Mouse (Mus musculus): ENCODE measurements around the gene Sept5. TPM values are rescaled to one million over a fixed set of nuclear protein-coding genes. Genes with fewer than 3 reads are reported as not detected.

The Sept5 gene
- polyA plus RNA-seq, 1 experiment from 2014 or later = 22.9 TPM

DNA sequence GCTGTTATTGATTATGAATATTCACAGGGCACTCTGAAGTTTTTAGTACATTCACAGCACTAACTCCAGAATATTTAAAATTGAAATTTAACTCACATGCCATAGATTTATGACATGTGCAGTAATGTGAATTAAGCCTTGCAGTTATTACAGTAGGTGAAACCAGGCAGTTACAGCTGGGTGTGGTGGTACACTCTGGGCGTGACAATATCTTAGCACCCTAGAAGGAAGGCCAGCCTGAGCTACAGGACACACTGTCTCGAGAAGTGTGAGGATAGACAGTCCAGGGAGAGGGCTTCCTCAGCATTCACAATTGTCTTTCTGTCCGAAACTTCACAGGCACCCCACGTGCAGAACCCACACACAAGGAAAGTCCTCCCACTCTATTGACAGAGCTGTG, 14.7 kb upstream of the Sept5 start:
- Histone ChIP-seq H3K4me1 (no peaks in the 10 kb centered on the region), H3K27ac (no peak overlapping the region), H3K9me3 (no peaks in the 10 kb centered on the region), H3K27me3 (replicated peaks) (no peaks in the 10 kb centered on the region), H3K4me3 (replicated peaks) (no peak overlapping the region), H3K4me2 (no peak overlapping the region), H3K9ac (no peak overlapping the region), H3K36me3 (no peaks in the 10 kb centered on the region)
- 74% methylated on average over 4 of the region's 4 CpGs for WGBS
- ATAC-seq (ENCODE audit: insufficient read depth, low FRiP score, low read depth) = no peak

DNA sequence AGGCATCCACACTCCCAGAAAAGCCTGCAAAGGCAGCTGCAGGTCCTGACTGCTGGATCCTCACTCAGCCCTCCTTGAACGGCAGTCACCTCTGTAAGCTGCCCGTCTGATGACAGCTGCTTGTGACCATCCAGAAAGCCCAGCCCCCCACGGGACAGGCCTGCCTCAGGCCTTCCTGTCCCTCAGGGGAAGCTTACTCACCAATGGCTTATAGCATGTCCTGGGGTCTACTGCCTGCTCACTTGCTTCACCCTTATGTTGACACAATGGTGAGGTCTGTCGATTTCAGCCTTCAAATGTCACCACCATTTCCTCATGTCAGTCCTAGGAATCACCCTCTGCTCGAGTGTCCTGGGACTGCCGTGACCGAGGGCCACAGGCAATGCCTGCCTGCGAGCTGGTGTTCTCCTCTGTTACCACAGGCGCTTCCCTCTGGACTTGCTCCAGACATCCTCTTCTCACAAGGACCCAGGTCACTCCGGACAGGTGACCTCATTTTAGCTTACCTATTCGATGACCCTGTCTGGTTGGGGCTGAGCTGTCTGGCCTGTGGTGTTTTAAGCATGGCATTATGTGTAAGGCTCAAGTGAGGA, 13.7 kb upstream of the Sept5 start:
- Histone ChIP-seq H3K4me1 (no peaks in the 10 kb centered on the region), H3K36me3 (no peaks in the 10 kb centered on the region), H3K4me3 (replicated peaks) (no peak overlapping the region), H3K9ac (no peak overlapping the region), H3K27me3 (replicated peaks) (no peaks in the 10 kb centered on the region), H3K9me3 (no peaks in the 10 kb centered on the region), H3K4me2 (no peak overlapping the region), H3K27ac (no peak overlapping the region)
- no peak for ATAC-seq (ENCODE audit: insufficient read depth, low FRiP score, low read depth)
- WGBS = 76% methylated on average over 11 of the region's 11 CpGs

DNA sequence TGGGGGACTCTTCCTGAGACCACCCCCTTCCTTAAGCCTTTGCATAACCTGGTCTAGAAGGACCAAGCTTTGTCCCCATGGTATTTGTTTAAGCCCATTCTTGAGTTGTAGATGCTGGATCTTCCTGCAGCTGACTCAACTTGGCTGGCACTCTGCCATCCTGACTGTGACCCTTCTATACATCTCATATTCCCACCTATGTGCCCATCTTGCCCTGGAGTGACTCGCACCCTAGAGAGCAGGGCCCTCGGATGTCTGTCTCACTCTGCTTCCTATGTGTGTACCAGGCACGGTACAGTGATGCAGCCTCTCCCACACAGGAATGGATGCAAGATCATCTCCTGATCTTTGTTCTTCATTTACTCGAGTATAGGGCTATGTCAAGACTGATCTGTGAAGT, 13.1 kb upstream of the Sept5 start:
- ATAC-seq (ENCODE audit: insufficient read depth, low FRiP score, low read depth) = no peak
- no peak overlapping the region for H3K9ac ChIP-seq

DNA sequence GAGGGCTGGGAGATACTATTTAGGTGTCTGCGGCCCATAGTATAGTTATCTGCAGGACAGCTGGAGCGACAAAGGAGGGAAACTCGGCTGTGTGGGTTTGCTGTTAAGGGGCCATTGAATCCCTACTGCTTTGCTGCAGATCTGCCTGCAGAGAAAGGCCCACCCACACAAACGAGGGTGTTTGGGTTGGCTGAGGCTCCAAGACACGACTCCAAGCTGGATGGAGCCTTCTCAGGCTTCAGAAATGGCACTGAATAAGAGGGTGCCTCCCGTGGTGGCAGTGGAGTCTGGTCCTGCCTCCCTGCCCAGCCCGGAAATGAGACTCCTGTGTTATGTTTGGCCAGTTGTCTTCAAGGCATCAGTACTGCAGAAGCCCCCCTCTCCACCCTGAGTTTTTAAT, 12.5 kb upstream of the Sept5 start:
- Histone ChIP-seq H3K36me3 (no peaks in the 10 kb centered on the region), H3K9ac (no peak overlapping the region), H3K4me2 (no peak overlapping the region), H3K27me3 (replicated peaks) (no peaks in the 10 kb centered on the region), H3K4me3 (replicated peaks) (no peak overlapping the region), H3K4me1 (no peaks in the 10 kb centered on the region), H3K27ac (no peak overlapping the region), H3K9me3 (no peaks in the 10 kb centered on the region)
- WGBS = 47% methylated on average over 7 of the region's 7 CpGs
- no peak for ATAC-seq (ENCODE audit: insufficient read depth, low FRiP score, low read depth)

More for the DNA sequence above, 13.1 kb upstream of the Sept5 start:
- H3K4me3 ChIP-seq (replicated peaks) = no peak overlapping the region
- H3K9me3 ChIP-seq = no peaks in the 10 kb centered on the region
- WGBS = 76% methylated on average over 4 of the region's 4 CpGs
- H3K27ac ChIP-seq = no peak overlapping the region
- no peak overlapping the region for H3K4me2 ChIP-seq
- no peaks in the 10 kb centered on the region for H3K27me3 ChIP-seq (replicated peaks)
- no peaks in the 10 kb centered on the region for H3K4me1 ChIP-seq
- no peaks in the 10 kb centered on the region for H3K36me3 ChIP-seq

- Histone ChIP-seq H3K9me3 (no peaks in the 10 kb centered on the region), H3K36me3 (no peaks in the 10 kb centered on the region), H3K27me3 (replicated peaks) (no peaks in the 10 kb centered on the region), H3K27ac (no peak overlapping the region), H3K4me2 (no peak overlapping the region), H3K4me1 (no peaks in the 10 kb centered on the region), H3K9ac (no peak overlapping the region), H3K4me3 (replicated peaks) (no peak overlapping the region)
- WGBS = 59% methylated on average over 1 of the region's 1 CpGs
- ATAC-seq (ENCODE audit: insufficient read depth, low FRiP score, low read depth) = peak; percentile 19; the same call in 1 of the 2 replicates
Observed at GRCm38 (mm10) chr16:18639382-18639929, 9.7 kb upstream of the Sept5 start.

DNA sequence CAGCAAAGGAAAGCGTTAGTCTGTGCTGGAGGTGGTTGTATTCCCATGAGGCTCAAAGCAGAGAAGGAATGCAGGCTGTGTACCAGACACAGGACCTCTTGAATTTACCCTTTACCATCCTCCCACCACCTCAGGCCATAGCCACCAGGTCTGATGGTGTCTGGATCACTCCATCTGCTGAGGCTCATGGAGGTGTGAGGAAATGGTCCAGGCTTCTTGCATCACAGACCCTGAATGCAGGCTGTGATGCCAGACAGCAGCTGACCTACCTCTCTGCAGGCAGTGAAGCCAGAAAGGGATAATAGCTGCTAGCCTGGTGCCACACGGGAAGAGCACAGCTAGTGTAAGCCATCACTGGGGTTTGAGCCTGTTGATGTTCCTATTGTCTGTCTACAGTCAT, 8.6 kb upstream of the Sept5 start:
- Histone ChIP-seq H3K4me3 (replicated peaks) (no peak overlapping the region), H3K9ac (no peak overlapping the region), H3K27me3 (replicated peaks) (no peaks in the 10 kb centered on the region), H3K4me1 (no peaks in the 10 kb centered on the region), H3K36me3 (no peaks in the 10 kb centered on the region), H3K4me2 (no peak overlapping the region), H3K27ac (no peak overlapping the region), H3K9me3 (no peaks in the 10 kb centered on the region)
- no peak for ATAC-seq (ENCODE audit: insufficient read depth, low FRiP score, low read depth)
- 50% methylated on average over 2 of the region's 2 CpGs for WGBS

- H3K4me1 ChIP-seq = no peaks in the 10 kb centered on the region
- H3K36me3 ChIP-seq = no peaks in the 10 kb centered on the region
- ATAC-seq (ENCODE audit: insufficient read depth, low FRiP score, low read depth) = no peak
- no peak overlapping the region for H3K27ac ChIP-seq
- H3K4me3 ChIP-seq (replicated peaks) = no peak overlapping the region
- H3K27me3 ChIP-seq (replicated peaks) = no peaks in the 10 kb centered on the region
- no peak overlapping the region for H3K9ac ChIP-seq
- H3K4me2 ChIP-seq = no peak overlapping the region
- H3K9me3 ChIP-seq = no peaks in the 10 kb centered on the region
- 62% methylated on average over 3 of the region's 3 CpGs for WGBS
Observed at GRCm38 (mm10) chr16:18636804-18637203, 7.0 kb upstream of the Sept5 start.

- Histone ChIP-seq H3K27ac (no peak overlapping the region), H3K9me3 (no peaks in the 10 kb centered on the region), H3K4me3 (replicated peaks) (no peak overlapping the region), H3K36me3 (no peaks in the 10 kb centered on the region), H3K4me2 (no peak overlapping the region), H3K9ac (no peak overlapping the region), H3K27me3 (replicated peaks) (no peaks in the 10 kb centered on the region), H3K4me1 (no peaks in the 10 kb centered on the region)
- no peak for ATAC-seq (ENCODE audit: insufficient read depth, low FRiP score, low read depth)
- WGBS = 82% methylated on average over 5 of the region's 5 CpGs
Observed at GRCm38 (mm10) chr16:18636401-18636800, 6.6 kb upstream of the Sept5 start.

- no peak overlapping the region for H3K27ac ChIP-seq
- H3K9ac ChIP-seq = no peak overlapping the region
- ATAC-seq (ENCODE audit: insufficient read depth, low FRiP score, low read depth) = no peak
- no peaks in the 10 kb centered on the region for H3K27me3 ChIP-seq (replicated peaks)
- WGBS = 23% methylated on average over 1 of the region's 1 CpGs
- H3K9me3 ChIP-seq = no peaks in the 10 kb centered on the region
- H3K36me3 ChIP-seq = no peaks in the 10 kb centered on the region
- H3K4me2 ChIP-seq = no peak overlapping the region
- no peak overlapping the region for H3K4me3 ChIP-seq (replicated peaks)
- H3K4me1 ChIP-seq = peaks cover 10% of the 10 kb centered on the region; the same call in 1 of the 2 replicates
Observed at GRCm38 (mm10) chr16:18633333-18633732, 3.6 kb upstream of the Sept5 start.

DNA sequence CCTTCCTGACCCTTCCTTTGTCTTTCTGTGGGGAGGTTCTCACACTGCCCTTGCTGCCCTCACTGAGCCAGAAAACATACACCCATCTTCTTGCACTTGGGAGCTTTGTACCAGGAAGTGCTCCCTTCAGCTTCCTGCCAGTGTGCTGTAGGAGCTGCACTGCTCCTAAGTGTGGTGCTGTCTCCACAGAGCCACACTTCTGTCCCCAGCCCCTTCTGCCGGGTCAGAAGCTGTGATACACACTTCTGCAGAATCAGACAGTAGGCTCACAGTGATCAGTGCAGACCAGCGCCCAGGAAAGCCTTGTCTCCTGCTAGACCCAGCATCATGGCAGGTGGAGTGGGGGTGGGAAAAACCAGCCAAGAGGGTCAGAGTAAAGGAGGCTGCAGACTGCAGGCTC, 3.1 kb upstream of the Sept5 start:
- WGBS = 64% methylated on average over 2 of the region's 2 CpGs
- no peak overlapping the region for H3K27ac ChIP-seq

GRCm38 (mm10) chr16:18632059-18632458, 2.3 kb upstream of the Sept5 start:
- Histone ChIP-seq H3K4me2 (no peak overlapping the region), H3K27me3 (replicated peaks) (no peaks in the 10 kb centered on the region), H3K9ac (no peak overlapping the region), H3K4me3 (replicated peaks) (no peak overlapping the region), H3K36me3 (no peaks in the 10 kb centered on the region), H3K9me3 (no peaks in the 10 kb centered on the region), H3K4me1 (peaks cover 16% of the 10 kb centered on the region; the same call in 1 of the 2 replicates), H3K27ac (no peak overlapping the region)
- no peak for ATAC-seq (ENCODE audit: insufficient read depth, low FRiP score, low read depth)
- 63% methylated on average over 3 of the region's 3 CpGs for WGBS

More for the DNA sequence above, 3.1 kb upstream of the Sept5 start:
- Histone ChIP-seq H3K4me2 (no peak overlapping the region), H3K4me3 (replicated peaks) (no peak overlapping the region), H3K36me3 (no peaks in the 10 kb centered on the region), H3K9ac (no peak overlapping the region), H3K9me3 (no peaks in the 10 kb centered on the region), H3K27me3 (replicated peaks) (no peaks in the 10 kb centered on the region), H3K4me1 (peaks cover 15% of the 10 kb centered on the region; the same call in 1 of the 2 replicates)
- ATAC-seq (ENCODE audit: insufficient read depth, low FRiP score, low read depth) = no peak

DNA sequence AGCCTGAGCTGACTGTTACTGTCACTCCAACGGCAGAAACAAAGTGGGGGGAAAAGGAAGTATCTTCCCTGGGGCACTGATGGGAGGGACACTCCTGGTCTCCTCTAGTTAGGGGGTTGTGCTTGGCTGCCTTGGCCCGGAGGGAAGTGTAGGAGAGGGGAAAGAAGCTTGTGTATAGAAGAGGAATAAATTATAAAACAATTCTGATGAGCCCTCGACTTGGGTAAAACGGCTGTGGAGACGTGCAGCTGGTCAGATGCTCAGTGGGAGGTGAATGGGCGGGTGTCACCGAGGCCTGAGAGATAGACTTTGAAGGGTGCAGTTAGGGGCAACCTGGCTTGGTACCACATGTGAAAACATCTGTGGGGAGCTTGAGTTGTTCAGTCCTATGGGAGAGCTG, 1.4 kb upstream of the Sept5 start:
- 47% methylated on average over 7 of the region's 7 CpGs for WGBS

More for the DNA sequence above, 1.4 kb upstream of the Sept5 start:
- no peak for ATAC-seq (ENCODE audit: insufficient read depth, low FRiP score, low read depth)
- H3K4me3 ChIP-seq (replicated peaks) = no peak overlapping the region
- H3K4me2 ChIP-seq = no peak overlapping the region
- H3K9me3 ChIP-seq = no peaks in the 10 kb centered on the region
- H3K27ac ChIP-seq = no peak overlapping the region
- H3K9ac ChIP-seq = no peak overlapping the region
- H3K4me1 ChIP-seq = peaks cover 24% of the 10 kb centered on the region
- H3K36me3 ChIP-seq = no peaks in the 10 kb centered on the region
- 0 out of 2 replicates have a peak, but pooled peaks cover 4% of the 10 kb centered on the region for H3K27me3 ChIP-seq (replicated peaks)

Data from stomach, embryonic 15.5 days (tissue).